In genomic region chr11:120356900-120357299, GRCm38 (mm10) we compare ENCODE assay signal across 10 mouse cellular contexts. TPM values are rescaled to one million over a fixed set of nuclear protein-coding genes. Genes with fewer than 3 reads are reported as not detected.
DNase-seq lines count a peak whose midpoint lies in the region; ATAC-seq and TF ChIP-seq lines count a peak whose summit lies in the region.
"Had no signal": no experiment of that assay in that cellular context is flagged by ENCODE, and none has a peak within 500 bp of the region (broad histone marks: within the 10 kb centered on the region; RNA-seq: fewer than 3 reads in every experiment).

No protein-coding gene starts in this region.

- H3K4me1 ChIP-seq in forebrain, embryonic 12.5 days = peaks cover 51% of the 10 kb centered on the region
- H3K4me1 ChIP-seq in forebrain, embryonic 10.5 days = peaks cover 68% of the 10 kb centered on the region
- peaks cover 12% of the 10 kb centered on the region for H3K4me1 ChIP-seq in kidney, postnatal 0 days (replicated peaks; ENCODE audit: insufficient read depth, low read length)
- peaks cover 63% of the 10 kb centered on the region for H3K4me1 ChIP-seq in midbrain, embryonic 13.5 days (replicated peaks)
- H3K4me1 ChIP-seq in midbrain, embryonic 15.5 days = peaks cover 38% of the 10 kb centered on the region
- peaks cover 16% of the 10 kb centered on the region for H3K4me1 ChIP-seq in midbrain, postnatal 0 days (ENCODE audit: insufficient read depth, low read length)

- no peak for DNase-seq in forebrain, embryonic 10.5 days (ENCODE audit: extremely low spot score, low spot score)
- DNase-seq in kidney, postnatal 0 days (ENCODE audit: low spot score) = no peak
- no peak for DNase-seq in kidney, postnatal 14 days
- DNase-seq in midbrain, postnatal 0 days (ENCODE audit: low spot score) = no peak
- no peak for DNase-seq in thymus, postnatal 0 days (ENCODE audit: low spot score)
- DNase-seq: adrenal gland, postnatal 36 days; gastrocnemius, postnatal 25 days had no signal

- H3K36me3 ChIP-seq in forebrain, embryonic 12.5 days (replicated peaks) = no peaks in the 10 kb centered on the region
- no peaks in the 10 kb centered on the region for H3K36me3 ChIP-seq in forebrain, embryonic 10.5 days (replicated peaks)
- H3K36me3 ChIP-seq in kidney, postnatal 0 days (ENCODE audit: insufficient read depth, low read length) = no peaks in the 10 kb centered on the region
- H3K36me3 ChIP-seq in midbrain, embryonic 13.5 days = no peaks in the 10 kb centered on the region
- H3K36me3 ChIP-seq in midbrain, embryonic 15.5 days (replicated peaks) = no peaks in the 10 kb centered on the region
- no peaks in the 10 kb centered on the region for H3K36me3 ChIP-seq in midbrain, postnatal 0 days (ENCODE audit: insufficient read depth, low read length)

- H3K27me3 ChIP-seq in forebrain, embryonic 12.5 days = no peaks in the 10 kb centered on the region
- peaks cover 2% of the 10 kb centered on the region; the same call in 1 of the 2 replicates for H3K27me3 ChIP-seq in forebrain, embryonic 10.5 days (ENCODE audit: poor library complexity, severe bottlenecking)
- H3K27me3 ChIP-seq in kidney, postnatal 0 days (ENCODE audit: insufficient read depth, low read length) = no peaks in the 10 kb centered on the region
- H3K27me3 ChIP-seq in midbrain, embryonic 13.5 days = no peaks in the 10 kb centered on the region
- no peaks in the 10 kb centered on the region for H3K27me3 ChIP-seq in midbrain, embryonic 15.5 days (replicated peaks)
- H3K27me3 ChIP-seq in midbrain, postnatal 0 days (ENCODE audit: insufficient read depth, low read length) = no peaks in the 10 kb centered on the region

- ATAC-seq in forebrain, embryonic 12.5 days (ENCODE audit: low FRiP score) = no peak
- ATAC-seq in kidney, postnatal 0 days (replicated peaks; ENCODE audit: low FRiP score, low read depth) = no peak
- ATAC-seq in midbrain, embryonic 13.5 days = no peak
- no peak for ATAC-seq in midbrain, embryonic 15.5 days (replicated peaks)
- no peak for ATAC-seq in midbrain, postnatal 0 days (ENCODE audit: low FRiP score)

- H3K4me2 ChIP-seq in forebrain, embryonic 12.5 days = no peak overlapping the region
- H3K4me2 ChIP-seq in kidney, postnatal 0 days (ENCODE audit: low read length) = no peak overlapping the region
- no peak overlapping the region for H3K4me2 ChIP-seq in midbrain, embryonic 13.5 days (replicated peaks)
- no peak overlapping the region for H3K4me2 ChIP-seq in midbrain, embryonic 15.5 days
- H3K4me2 ChIP-seq in midbrain, postnatal 0 days (ENCODE audit: low read depth, low read length, poor library complexity, severe bottlenecking) = no peak overlapping the region

- no peak overlapping the region for H3K4me3 ChIP-seq in forebrain, embryonic 12.5 days (replicated peaks)
- H3K4me3 ChIP-seq in forebrain, embryonic 10.5 days = no peak overlapping the region
- no peak overlapping the region for H3K4me3 ChIP-seq in kidney, postnatal 0 days (replicated peaks; ENCODE audit: low read depth, low read length)
- H3K4me3 ChIP-seq in midbrain, embryonic 13.5 days (replicated peaks) = no peak overlapping the region
- no peak overlapping the region for H3K4me3 ChIP-seq in midbrain, embryonic 15.5 days
- H3K4me3 ChIP-seq in midbrain, postnatal 0 days (ENCODE audit: low read depth, low read length) = no peak overlapping the region

- no peak overlapping the region for H3K9ac ChIP-seq in forebrain, embryonic 12.5 days
- H3K9ac ChIP-seq in kidney, postnatal 0 days (ENCODE audit: low read depth, low read length) = no peak overlapping the region
- no peak overlapping the region for H3K9ac ChIP-seq in midbrain, embryonic 13.5 days (replicated peaks)
- H3K9ac ChIP-seq in midbrain, embryonic 15.5 days = no peak overlapping the region
- H3K9ac ChIP-seq in midbrain, postnatal 0 days (replicated peaks; ENCODE audit: low read length, poor library complexity, severe bottlenecking) = no peak overlapping the region

- H3K27ac ChIP-seq in forebrain, embryonic 12.5 days = 0 out of 2 replicates have a peak overlapping the region, but pooled peaks have one; percentile 2
- H3K27ac ChIP-seq in forebrain, embryonic 10.5 days = no peak overlapping the region
- no peak overlapping the region for H3K27ac ChIP-seq in kidney, postnatal 0 days
- peak overlapping the region; percentile 92; the same call in 1 of the 2 replicates for H3K27ac ChIP-seq in midbrain, embryonic 13.5 days
- H3K27ac ChIP-seq in midbrain, embryonic 15.5 days = no peak overlapping the region
- no peak overlapping the region for H3K27ac ChIP-seq in midbrain, postnatal 0 days (ENCODE audit: low read depth, low read length)

- peak; percentile 36 for TF ChIP-seq CTCF in kidney, postnatal 0 days (IDR thresholded peaks at IDR 0.05; ENCODE audit: low read depth)
- TF ChIP-seq CTCF in midbrain, postnatal 0 days (IDR thresholded peaks at IDR 0.05) = peak; percentile 33

- H3K9me3 ChIP-seq in forebrain, embryonic 12.5 days = no peaks in the 10 kb centered on the region
- 0 out of 2 replicates have a peak, but pooled peaks cover 2% of the 10 kb centered on the region for H3K9me3 ChIP-seq in forebrain, embryonic 10.5 days
- H3K9me3 ChIP-seq in kidney, postnatal 0 days (replicated peaks; ENCODE audit: low read length) = no peaks in the 10 kb centered on the region
- H3K9me3 ChIP-seq in midbrain, embryonic 13.5 days = no peaks in the 10 kb centered on the region
- no peaks in the 10 kb centered on the region for H3K9me3 ChIP-seq in midbrain, embryonic 15.5 days
- H3K9me3 ChIP-seq in midbrain, postnatal 0 days (ENCODE audit: low read length) = no peaks in the 10 kb centered on the region

- whole genome bisulfite sequencing in forebrain, embryonic 12.5 days = 95% methylated on average over 4 of the region's 4 CpGs
- 90% methylated on average over 4 of the region's 4 CpGs for WGBS in forebrain, embryonic 10.5 days
- 94% methylated on average over 4 of the region's 4 CpGs for WGBS in kidney, postnatal 0 days
- WGBS in midbrain, embryonic 13.5 days = 96% methylated on average over 4 of the region's 4 CpGs
- 91% methylated on average over 4 of the region's 4 CpGs for WGBS in midbrain, embryonic 15.5 days
- 94% methylated on average over 4 of the region's 4 CpGs for WGBS in midbrain, postnatal 0 days

RNA-seq across cellular contexts. Expression of gene Fscn2, which starts 4.4 kb away (rescaled TPM):
- polyA plus RNA-seq in forebrain, embryonic 12.5 days (2016; fragmentation: Nextera tagmentation; extraction: Ambion mirVana) = 0.82 and 0.91 TPM in 2 replicates
- polyA plus RNA-seq in forebrain, embryonic 10.5 days (2016; fragmentation: Nextera tagmentation; extraction: Ambion mirVana) = 0.32 TPM in 1 of 2 replicates, not detected in the other
- polyA plus RNA-seq in kidney, postnatal 0 days (2015; fragmentation: Nextera tagmentation; extraction: Ambion mirVana) = 1.3 and 1.5 TPM in 2 replicates
- polyA plus RNA-seq in midbrain, embryonic 13.5 days (2015; fragmentation: Nextera tagmentation; extraction: Ambion mirVana) = 1.9 and 2.2 TPM in 2 replicates
- 0.84 and 1.4 TPM in 2 replicates for polyA plus RNA-seq in midbrain, embryonic 15.5 days (2015; fragmentation: Nextera tagmentation; extraction: Ambion mirVana)
- total RNA-seq in midbrain, postnatal 0 days (2014; rRNA removed) = 0.71 TPM in 1 of 2 replicates, not detected in the other
- polyA plus RNA-seq in midbrain, postnatal 0 days (2015; fragmentation: Nextera tagmentation; extraction: Ambion mirVana) = 0.71 and 1.5 TPM in 2 replicates
- 0.46 and 0.59 TPM in 2 replicates for polyA plus RNA-seq in thymus, postnatal 0 days (2015; fragmentation: Nextera tagmentation; extraction: Ambion mirVana)

RNA-seq across cellular contexts. Expression of gene Actg1, which starts 8.6 kb away (rescaled TPM):
- 2,923 and 2,975 TPM in 2 replicates for polyA plus RNA-seq in forebrain, embryonic 12.5 days (2016; fragmentation: Nextera tagmentation; extraction: Ambion mirVana)
- polyA plus RNA-seq in forebrain, embryonic 10.5 days (2016; fragmentation: Nextera tagmentation; extraction: Ambion mirVana) = 2,559 and 2,733 TPM in 2 replicates
- 2,251 and 2,404 TPM in 2 replicates for polyA plus RNA-seq in kidney, postnatal 0 days (2015; fragmentation: Nextera tagmentation; extraction: Ambion mirVana)
- 3,928 and 4,113 TPM in 2 replicates for polyA plus RNA-seq in midbrain, embryonic 13.5 days (2015; fragmentation: Nextera tagmentation; extraction: Ambion mirVana)
- polyA plus RNA-seq in midbrain, embryonic 15.5 days (2015; fragmentation: Nextera tagmentation; extraction: Ambion mirVana) = 4,418 and 4,467 TPM in 2 replicates
- 2,534 and 2,842 TPM in 2 replicates for total RNA-seq in midbrain, postnatal 0 days (2014; rRNA removed)
- 3,992 and 4,056 TPM in 2 replicates for polyA plus RNA-seq in midbrain, postnatal 0 days (2015; fragmentation: Nextera tagmentation; extraction: Ambion mirVana)
- polyA plus RNA-seq in thymus, postnatal 0 days (2015; fragmentation: Nextera tagmentation; extraction: Ambion mirVana) = 1,815 and 1,857 TPM in 2 replicates

RNA-seq across cellular contexts. Expression of gene Faap100, which starts 21.7 kb away (rescaled TPM):
- 47.3 and 47.4 TPM in 2 replicates for polyA plus RNA-seq in forebrain, embryonic 12.5 days (2016; fragmentation: Nextera tagmentation; extraction: Ambion mirVana)
- polyA plus RNA-seq in forebrain, embryonic 10.5 days (2016; fragmentation: Nextera tagmentation; extraction: Ambion mirVana) = 33.8 and 36.0 TPM in 2 replicates
- polyA plus RNA-seq in kidney, postnatal 0 days (2015; fragmentation: Nextera tagmentation; extraction: Ambion mirVana) = 21.9 and 26.6 TPM in 2 replicates
- polyA plus RNA-seq in midbrain, embryonic 13.5 days (2015; fragmentation: Nextera tagmentation; extraction: Ambion mirVana) = 80.9 and 81.1 TPM in 2 replicates
- polyA plus RNA-seq in midbrain, embryonic 15.5 days (2015; fragmentation: Nextera tagmentation; extraction: Ambion mirVana) = 124 TPM in 2 replicates
- 165 and 180 TPM in 2 replicates for total RNA-seq in midbrain, postnatal 0 days (2014; rRNA removed)
- polyA plus RNA-seq in midbrain, postnatal 0 days (2015; fragmentation: Nextera tagmentation; extraction: Ambion mirVana) = 109 and 114 TPM in 2 replicates
- 12.8 and 15.9 TPM in 2 replicates for polyA plus RNA-seq in thymus, postnatal 0 days (2015; fragmentation: Nextera tagmentation; extraction: Ambion mirVana)

Comparison
In these comparisons a context has a peak if more than half of its experiments do, and no peak if none do; other contexts are left out.
1. H3K27ac ChIP-seq: peak in forebrain, embryonic 12.5 days (single experiment) and midbrain, embryonic 13.5 days (single experiment); none in forebrain, embryonic 10.5 days (single experiment), kidney, postnatal 0 days (single experiment), midbrain, embryonic 15.5 days (single experiment) and midbrain, postnatal 0 days (single experiment).